Mouse (Mus musculus): ENCODE results near the gene Ppp2r2d.

Gene Ppp2r2d

GRCm38 (mm10) chr7:138863950-138864572 lies 18.2 kb downstream of the Ppp2r2d start:
- no peak for DNase-seq

DNA sequence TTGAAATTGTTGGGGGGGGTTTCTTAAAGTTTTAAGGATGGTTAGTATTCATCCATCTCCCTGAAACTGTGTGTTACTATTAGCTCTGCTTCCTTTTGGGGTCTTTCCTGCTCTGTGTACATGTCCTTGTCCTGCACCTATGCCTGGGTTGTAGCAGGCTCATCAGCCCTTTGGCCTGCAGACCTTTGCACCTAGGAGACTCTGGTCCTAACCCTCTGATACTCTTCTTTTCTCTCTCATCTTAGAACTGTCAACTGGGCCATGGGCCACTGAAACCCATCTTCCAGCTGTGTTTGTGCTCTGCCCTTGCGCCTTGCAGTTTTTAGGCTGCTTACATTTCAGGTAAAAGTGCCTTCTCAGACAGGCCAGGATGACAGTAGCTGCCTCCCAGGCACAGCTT lies 18.9 kb downstream of the Ppp2r2d start:
- no peak for DNase-seq

DNA sequence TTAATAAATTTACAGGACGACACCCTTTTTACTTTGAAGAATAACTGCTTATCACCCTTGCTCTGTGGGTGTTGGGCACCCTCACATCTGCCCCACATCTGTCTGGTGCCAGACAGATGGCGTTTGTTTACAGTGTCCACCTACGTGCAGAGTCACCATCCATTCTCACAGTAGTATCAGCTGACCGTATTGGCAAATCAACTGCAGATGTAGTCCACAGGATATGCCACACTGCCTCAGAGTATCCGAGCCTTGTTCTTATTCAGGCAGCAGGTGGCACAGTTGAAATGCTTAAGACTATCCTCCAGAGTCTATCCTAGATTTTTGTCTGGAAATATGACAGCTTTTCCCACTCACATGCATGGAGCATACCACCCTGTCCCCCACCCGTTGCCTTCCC lies 21.4 kb downstream of the Ppp2r2d start:
- no peak for DNase-seq

DNA sequence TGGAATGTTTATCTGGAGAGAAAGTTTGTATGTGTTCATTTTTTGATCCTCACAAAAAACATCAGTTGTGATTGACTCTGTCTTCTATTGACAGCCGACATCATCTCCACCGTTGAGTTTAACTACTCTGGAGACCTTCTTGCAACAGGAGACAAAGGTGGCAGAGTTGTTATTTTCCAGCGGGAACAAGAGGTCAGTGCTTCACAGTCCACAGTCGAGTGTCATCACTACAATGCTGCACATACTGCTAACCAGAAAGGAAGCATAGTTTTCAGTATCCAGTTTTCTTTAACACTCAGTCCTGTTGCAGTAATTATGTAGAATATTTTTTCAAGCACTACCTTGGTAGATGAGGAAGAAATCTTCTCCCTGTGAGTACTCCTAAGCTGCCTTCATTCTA lies 22.4 kb downstream of the Ppp2r2d start:
- DNase-seq: no peak

DNA sequence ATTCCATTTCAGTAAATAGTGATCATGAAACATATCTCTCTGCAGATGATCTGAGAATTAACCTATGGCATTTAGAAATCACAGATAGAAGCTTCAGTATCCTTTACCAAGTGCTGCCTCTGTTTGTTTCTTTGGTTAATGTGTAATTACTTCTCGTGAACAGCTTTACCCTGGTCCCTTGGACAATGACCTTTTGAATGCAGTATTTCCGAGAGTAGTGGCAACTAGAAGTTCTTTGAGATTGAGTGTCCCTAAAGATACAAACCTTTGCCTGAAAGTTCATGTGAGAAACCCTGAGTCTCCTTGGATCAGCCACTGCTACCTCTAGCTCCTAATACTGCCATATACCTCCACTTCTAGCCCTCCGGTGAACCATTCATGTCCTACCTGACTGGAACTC lies 27.1 kb downstream of the Ppp2r2d start:
- no peak for DNase-seq

GRCm38 (mm10) chr7:138875031-138875430 lies 29.2 kb downstream of the Ppp2r2d start:
- no peak for DNase-seq

DNA sequence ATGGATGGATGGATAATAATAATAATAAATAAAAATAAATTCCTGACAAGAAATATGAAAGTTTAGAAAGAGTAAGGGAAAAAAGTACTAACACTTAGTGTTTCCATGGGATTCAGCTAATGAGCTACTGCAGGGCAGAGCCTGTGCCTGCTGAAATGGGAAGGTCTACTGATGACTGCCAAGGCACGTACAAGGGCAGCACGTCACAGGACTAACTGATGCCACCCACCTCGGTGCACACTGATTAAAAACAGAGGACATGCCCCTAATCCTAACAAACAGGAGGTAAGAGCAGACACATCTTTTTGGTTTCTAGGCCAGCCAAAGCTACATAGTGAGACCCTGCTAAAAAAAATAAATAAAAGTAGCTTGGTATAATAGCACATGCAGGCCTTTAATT lies 37.8 kb downstream of the Ppp2r2d start:
- DNase-seq: no peak

DNA sequence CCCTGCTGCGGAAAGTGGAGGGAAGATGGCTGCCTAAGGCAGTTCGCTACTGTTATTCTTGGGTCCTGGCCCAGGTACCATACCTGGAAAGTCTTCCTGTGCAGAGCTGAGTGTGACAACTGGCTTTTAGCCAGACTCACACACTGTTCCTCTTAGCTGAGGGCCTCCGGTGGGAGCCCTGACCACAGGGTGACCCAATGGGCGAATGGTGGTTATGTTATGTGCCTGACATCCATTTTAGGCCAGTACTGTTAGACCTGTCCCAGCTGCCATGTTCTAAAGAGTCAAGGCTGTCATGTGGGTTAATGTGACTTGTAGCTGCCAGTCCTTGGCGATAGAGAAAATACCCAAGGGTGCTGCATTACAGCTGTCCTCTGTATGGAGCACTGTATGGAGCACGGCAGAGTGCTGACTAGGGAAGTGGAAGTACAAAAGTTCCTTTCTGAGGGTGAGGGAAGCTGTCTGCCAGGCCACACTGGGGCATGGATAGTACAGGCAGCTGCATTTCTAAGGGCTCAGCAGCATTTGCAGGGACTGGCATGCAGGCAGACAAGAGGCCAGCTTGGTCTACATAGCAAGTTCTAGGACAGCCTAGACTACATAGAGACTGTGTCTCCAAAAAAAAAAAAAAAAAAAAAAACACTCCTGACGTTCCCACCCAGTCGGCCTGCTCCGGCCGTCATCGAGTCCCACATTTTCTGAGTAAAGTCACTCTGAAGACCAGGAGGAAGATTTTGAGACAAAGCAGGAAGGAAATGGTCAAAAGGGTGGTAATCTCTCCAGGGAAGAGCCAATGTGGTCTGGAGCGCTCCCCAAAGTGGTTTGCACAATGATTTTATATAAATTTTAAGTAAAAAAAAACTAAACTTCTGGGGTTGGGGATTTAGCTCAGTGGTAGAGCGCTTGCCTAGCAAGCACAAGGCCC lies 39.7 kb downstream of the Ppp2r2d start:
- DNase-seq: peak; percentile 27

GRCm38 (mm10) chr7:138898122-138898521 lies 52.2 kb downstream of the Ppp2r2d start:
- peak; percentile 56 for DNase-seq

DNA sequence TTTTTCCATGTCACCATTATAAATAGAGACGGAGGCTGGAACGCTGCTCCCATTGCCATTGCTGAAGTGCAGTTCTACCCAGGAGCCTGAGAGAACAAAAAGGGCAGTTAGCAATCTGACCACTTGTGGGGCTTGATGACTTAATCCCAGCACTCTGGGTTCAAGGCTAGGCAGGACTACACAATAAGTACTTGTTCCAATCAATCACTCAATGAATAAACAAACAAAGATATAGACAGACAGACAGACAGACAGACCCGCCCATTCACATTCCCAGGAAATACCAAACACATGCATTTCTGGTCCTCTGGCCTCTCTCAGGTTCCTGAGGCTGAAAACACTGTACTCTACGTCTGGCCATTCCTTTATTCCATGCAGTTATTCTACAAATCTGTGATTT lies 52.9 kb downstream of the Ppp2r2d start:
- DNase-seq: no peak

- DNase-seq: peak; percentile 60
These were observed 58.1 kb downstream of the Ppp2r2d start for GRCm38 (mm10) chr7:138903886-138904435.

DNA sequence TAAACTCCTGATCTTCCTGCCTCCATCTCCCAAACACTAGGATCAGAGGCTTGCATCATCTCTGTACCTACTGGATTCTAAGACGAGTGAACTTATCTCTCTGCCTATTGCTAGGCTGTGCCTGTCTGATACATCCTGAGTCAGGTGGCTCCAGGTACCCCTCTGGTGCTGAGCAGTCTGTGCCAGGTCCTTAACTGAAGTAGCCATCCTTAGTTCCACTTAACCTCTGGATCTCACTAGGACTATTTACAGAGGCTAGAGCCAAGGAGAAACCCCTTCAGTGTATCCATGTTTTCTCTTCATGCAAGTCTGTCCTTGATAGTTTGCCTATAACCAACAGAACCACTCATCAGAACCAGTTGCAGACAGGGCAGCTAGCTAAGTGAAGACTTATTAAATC lies 60.6 kb downstream of the Ppp2r2d start:
- DNase-seq: no peak

GRCm38 (mm10) chr7:138907043-138907442 lies 61.2 kb downstream of the Ppp2r2d start:
- peak; percentile 51 for DNase-seq

GRCm38 (mm10) chr7:138907976-138908375 lies 62.1 kb downstream of the Ppp2r2d start:
- peak; percentile 51 for DNase-seq

- peak; percentile 23 for DNase-seq
These were observed 62.9 kb downstream of the Ppp2r2d start for GRCm38 (mm10) chr7:138908768-138909276.

DNA sequence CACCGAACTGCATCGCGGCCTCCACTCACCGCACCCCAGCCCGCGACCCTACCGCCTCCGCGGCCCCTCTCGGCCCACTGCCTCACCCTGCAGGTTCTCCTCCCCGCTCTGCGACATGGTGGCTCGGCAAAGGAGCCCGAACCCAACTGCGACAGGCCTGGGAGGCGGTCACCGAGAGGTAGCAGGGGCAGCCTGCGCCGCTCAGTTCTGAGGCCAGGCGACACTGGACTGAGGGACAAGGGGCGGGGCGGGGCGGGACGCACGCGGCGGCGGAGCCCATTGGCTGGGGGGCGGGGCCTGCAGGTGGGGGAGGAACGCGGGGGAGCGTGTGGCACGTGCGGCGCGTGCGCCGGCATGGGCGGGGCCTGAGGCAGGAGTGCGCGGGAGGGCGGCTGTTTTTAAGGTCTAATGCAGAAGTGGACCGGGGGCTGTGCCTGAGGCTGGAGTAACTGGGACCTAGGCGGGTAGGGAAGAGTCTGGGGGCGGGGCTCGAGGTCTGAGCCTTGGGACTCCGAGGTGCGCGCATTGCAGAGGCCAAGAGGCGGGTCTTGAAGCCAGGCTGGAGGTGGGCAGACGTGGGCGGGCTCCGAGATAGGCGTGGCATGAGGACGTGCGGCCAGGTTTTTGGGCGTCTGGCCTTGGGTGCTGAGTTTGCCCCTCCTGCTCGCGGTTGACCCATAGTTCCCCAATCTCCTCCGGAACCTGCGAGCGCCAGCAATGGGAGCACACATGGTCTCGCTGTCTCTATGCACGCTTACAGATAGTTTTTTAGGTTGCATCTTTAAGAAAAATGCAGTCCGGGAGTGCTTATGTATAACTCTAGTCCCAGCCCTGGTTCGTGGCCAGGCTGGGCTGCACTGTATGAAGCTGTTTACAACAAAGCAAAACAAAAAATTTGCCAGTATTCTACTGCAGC lies 63.7 kb downstream of the Ppp2r2d start, which contains the start of gene Bnip3:
Bnip3 (minus strand) TSS at position 243 of the 916 bp plus-strand sequence.
- DNase-seq: peak; percentile 93

DNA sequence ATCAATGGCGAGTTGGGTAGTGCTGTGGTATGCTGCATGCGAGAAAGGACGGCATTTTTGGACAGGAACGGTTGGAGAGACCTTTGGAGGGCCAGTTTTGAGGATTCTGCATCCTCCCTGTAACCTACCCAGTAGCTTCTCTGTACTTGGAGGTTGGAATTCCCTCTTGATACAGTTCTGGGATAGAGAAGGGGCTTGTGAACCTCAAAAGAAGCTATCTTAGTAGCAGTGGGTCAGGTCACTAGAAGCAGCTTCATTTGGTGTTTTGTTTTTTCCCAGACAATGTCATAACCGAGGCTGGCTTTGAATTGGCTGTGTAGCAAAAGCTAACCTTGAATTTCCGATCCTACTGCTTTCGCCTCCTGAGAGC lies 64.3 kb downstream of the Ppp2r2d start:
- DNase-seq: no peak

DNA sequence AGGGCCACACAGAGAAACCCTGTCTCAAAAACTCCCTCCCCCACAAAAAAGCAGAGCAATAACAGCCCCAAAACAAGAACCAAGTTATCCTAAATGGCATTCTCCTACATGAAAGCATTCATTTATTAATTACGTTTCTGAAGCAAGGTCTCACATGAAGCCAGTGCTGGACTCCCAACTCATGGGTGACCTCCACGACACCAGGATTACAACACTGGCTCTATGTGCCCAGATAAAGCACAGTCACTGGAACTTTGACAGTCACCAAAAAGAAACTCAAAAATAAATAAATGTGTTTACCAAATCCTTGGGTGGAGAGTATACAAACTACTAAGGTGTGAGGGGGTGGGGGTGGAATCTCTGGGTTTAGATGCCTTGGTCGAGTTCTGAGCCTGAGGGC lies 67.7 kb downstream of the Ppp2r2d start:
- DNase-seq: no peak

GRCm38 (mm10) chr7:138919156-138919944 lies 73.5 kb downstream of the Ppp2r2d start:
- DNase-seq: peak; percentile 85

GRCm38 (mm10) chr7:138921611-138922010 lies 75.7 kb downstream of the Ppp2r2d start:
- peak; percentile 50 for DNase-seq

GRCm38 (mm10) chr7:138923756-138924425 lies 78.0 kb downstream of the Ppp2r2d start:
- peak; percentile 52 for DNase-seq

Measured in kidney, adult 18-20 months (tissue).